31 mouse cellular contexts compared by ENCODE assay signal in the genomic region with DNA sequence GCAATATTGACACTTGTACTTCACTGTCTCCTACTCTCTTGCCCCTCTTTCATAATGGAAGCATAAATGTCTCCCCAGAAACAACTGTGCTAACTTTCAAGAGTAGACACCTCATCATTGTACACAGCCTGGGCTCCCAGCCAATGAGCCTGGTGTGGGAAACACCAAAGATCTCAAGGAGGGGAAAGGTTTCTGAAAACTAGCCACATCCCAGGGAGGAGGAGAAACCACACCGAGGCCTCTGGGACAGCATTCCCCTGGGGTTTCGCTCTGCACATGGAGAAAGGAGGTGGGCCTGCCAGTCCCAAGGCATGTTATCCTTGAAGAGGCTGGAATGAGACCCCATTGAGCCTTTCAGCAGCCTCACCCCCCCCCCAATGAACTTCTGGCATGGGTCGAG. TPM values are rescaled to one million over a fixed set of nuclear protein-coding genes. Genes with fewer than 3 reads are reported as not detected.
DNase-seq lines count a peak whose midpoint lies in the region; ATAC-seq and TF ChIP-seq lines count a peak whose summit lies in the region.
"Had no signal": no experiment of that assay in that cellular context is flagged by ENCODE, and none has a peak within 500 bp of the region (broad histone marks: within the 10 kb centered on the region; RNA-seq: fewer than 3 reads in every experiment).

No protein-coding gene starts in this region.

- H3K9me3 ChIP-seq in lung, embryonic 14.5 days (ENCODE audit: low read depth, low read length) = no peaks in the 10 kb centered on the region
- H3K9me3 ChIP-seq in lung, postnatal 0 days (ENCODE audit: low read length) = no peaks in the 10 kb centered on the region
- H3K9me3 ChIP-seq: forebrain, embryonic 13.5 days; G1E; heart, embryonic 13.5 days; hindbrain, embryonic 12.5 days; midbrain, embryonic 15.5 days; neural tube, embryonic 12.5 days had no signal

- no peak for TF ChIP-seq EP300 in lung, postnatal 0 days (IDR thresholded peaks at IDR 0.05)

- no peak overlapping the region for H3K4me2 ChIP-seq in lung, embryonic 14.5 days
- H3K4me2 ChIP-seq in lung, postnatal 0 days (replicated peaks; ENCODE audit: low read depth, low read length) = no peak overlapping the region
- H3K4me2 ChIP-seq: forebrain, embryonic 13.5 days; heart, embryonic 13.5 days; hindbrain, embryonic 12.5 days; midbrain, embryonic 15.5 days; neural tube, embryonic 12.5 days had no signal

- H3K4me1 ChIP-seq in lung, embryonic 14.5 days (ENCODE audit: insufficient read depth) = no peaks in the 10 kb centered on the region
- no peaks in the 10 kb centered on the region for H3K4me1 ChIP-seq in lung, postnatal 0 days (ENCODE audit: insufficient read depth, low read depth, low read length)
- H3K4me1 ChIP-seq: forebrain, embryonic 13.5 days; heart, embryonic 13.5 days; hindbrain, embryonic 12.5 days; midbrain, embryonic 15.5 days; neural tube, embryonic 12.5 days had no signal

- H3K4me3 ChIP-seq in lung, embryonic 14.5 days (ENCODE audit: low read depth, low read length) = no peak overlapping the region
- H3K4me3 ChIP-seq in lung, postnatal 0 days (ENCODE audit: low read depth, low read length) = no peak overlapping the region
- H3K4me3 ChIP-seq: forebrain, embryonic 13.5 days; heart, adult 2 months; heart, embryonic 13.5 days; hindbrain, embryonic 12.5 days; left cerebral cortex, adult 2 months; midbrain, embryonic 15.5 days; neural tube, embryonic 12.5 days had no signal

- peak; percentile 4 for DNase-seq in gastrocnemius, postnatal 14 days
- no peak for DNase-seq in gastrocnemius, adult 18-20 months (ENCODE audit: low spot score)
- peak; percentile 62 for DNase-seq in lung, embryonic 14.5 days
- no peak for DNase-seq in lung, postnatal 25 days (ENCODE audit: low spot score)
- DNase-seq in lung, postnatal 0 days (ENCODE audit: low spot score) = peak; percentile 37
- no peak for DNase-seq in thymus, postnatal 10 days (ENCODE audit: low spot score in 2 of 2)
- DNase-seq in layer of hippocampus, postnatal 10 days (ENCODE audit: low spot score in 2 of 2) = no peak
- DNase-seq: B cell, adult 2 months; cerebellum, adult 8-10 months; heart, adult 2 months; heart, postnatal 14 days; kidney, postnatal 4 days; layer of hippocampus, adult 9-11 months; right cerebral cortex, postnatal 14 days; thymus, adult 2 months had no signal

- H3K36me3 ChIP-seq in lung, embryonic 14.5 days (ENCODE audit: insufficient read depth) = no peaks in the 10 kb centered on the region
- H3K36me3 ChIP-seq in lung, postnatal 0 days (ENCODE audit: insufficient read depth, low read length) = no peaks in the 10 kb centered on the region
- H3K36me3 ChIP-seq: G1E; heart, embryonic 13.5 days; hindbrain, embryonic 12.5 days; midbrain, embryonic 15.5 days; neural tube, embryonic 12.5 days had no signal

- H3K9ac ChIP-seq in lung, embryonic 14.5 days = no peak overlapping the region
- H3K9ac ChIP-seq in lung, postnatal 0 days (replicated peaks; ENCODE audit: low read depth) = no peak overlapping the region
- H3K9ac ChIP-seq: forebrain, embryonic 13.5 days; heart, embryonic 13.5 days; hindbrain, embryonic 12.5 days; liver, embryonic 14.5 days; midbrain, embryonic 15.5 days; neural tube, embryonic 12.5 days had no signal

- 64% methylated on average over 3 of the region's 3 CpGs for WGBS in lung, embryonic 14.5 days
- 71% methylated on average over 3 of the region's 3 CpGs for WGBS in lung, postnatal 0 days

- intact Hi-C loops in gastrocnemius, postnatal 14 days (cut with DNase I; ENCODE audit: low total_unique reads) = no loop called here

- peak; percentile 31; the same call in 1 of the 2 replicates for ATAC-seq in lung, embryonic 14.5 days (ENCODE audit: insufficient read depth)
- no peak for ATAC-seq in lung, postnatal 0 days
- ATAC-seq: forebrain, embryonic 13.5 days; intestine, postnatal 0 days; midbrain, embryonic 15.5 days had no signal

- no peak for TF ChIP-seq CTCF in lung, embryonic 14.5 days (IDR thresholded peaks at IDR 0.05; ENCODE audit: low read depth)
- TF ChIP-seq CTCF in lung, postnatal 0 days (IDR thresholded peaks at IDR 0.05) = no peak

- H3K27me3 ChIP-seq in lung, embryonic 14.5 days (ENCODE audit: insufficient read depth, low read length) = no peaks in the 10 kb centered on the region
- H3K27me3 ChIP-seq in lung, postnatal 0 days (replicated peaks; ENCODE audit: insufficient read depth, low read length) = no peaks in the 10 kb centered on the region
- H3K27me3 ChIP-seq: CH12.LX; neural tube, embryonic 12.5 days had no signal

- H3K27ac ChIP-seq in lung, embryonic 14.5 days (ENCODE audit: low read depth) = no peak overlapping the region
- no peak overlapping the region for H3K27ac ChIP-seq in lung, postnatal 0 days (ENCODE audit: low read length)
- H3K27ac ChIP-seq: forebrain, embryonic 13.5 days; heart, adult 2 months; heart, embryonic 13.5 days; hindbrain, embryonic 12.5 days; left cerebral cortex, adult 2 months; liver, embryonic 14.5 days; macrophage; midbrain, embryonic 15.5 days; neural tube, embryonic 12.5 days; stomach, postnatal 0 days had no signal

RNA-seq across cellular contexts. Expression of a gene that starts 24.0 kb away (rescaled TPM):
- total RNA-seq in gastrocnemius, postnatal 14 days (2021) = 10 to 100 TPM; 33.5 to 35.3 TPM
- 10 to 100 TPM; 34.2 to 40.6 TPM for total RNA-seq in gastrocnemius, adult 18-20 months (2021)
- 43.6 and 43.8 TPM in 2 replicates for polyA plus RNA-seq in lung, embryonic 14.5 days (2014; fragmentation: Nextera tagmentation; extraction: Ambion mirVana)
- 35.5 and 37.6 TPM in 2 replicates for polyA plus RNA-seq in lung, postnatal 0 days (2015; fragmentation: Nextera tagmentation; extraction: Ambion mirVana)
- 10 to 100 TPM; 36.4 to 36.7 TPM for total RNA-seq in layer of hippocampus, postnatal 10 days (2021)

RNA-seq across cellular contexts. Expression of a gene that starts 27.6 kb away (rescaled TPM):
- not detected for total RNA-seq in gastrocnemius, postnatal 14 days (2021)
- under 1 TPM; 0.14 to 0.24 TPM for total RNA-seq in gastrocnemius, adult 18-20 months (2021)
- polyA plus RNA-seq in lung, embryonic 14.5 days (2014; fragmentation: Nextera tagmentation; extraction: Ambion mirVana) = 0.62 and 1.0 TPM in 2 replicates
- polyA plus RNA-seq in lung, postnatal 0 days (2015; fragmentation: Nextera tagmentation; extraction: Ambion mirVana) = 0.25 and 0.55 TPM in 2 replicates
- not detected for total RNA-seq in layer of hippocampus, postnatal 10 days (2021)
- total RNA-seq: heart, adult 2 months; left cerebral cortex, adult 2 months had no signal
- polyA plus RNA-seq: G1E; heart, adult 2 months; heart, embryonic 13.5 days; macrophage had no signal

RNA-seq across cellular contexts. Expression of a gene that starts 41.3 kb away (rescaled TPM):
- not detected for total RNA-seq in gastrocnemius, postnatal 14 days (2021)
- total RNA-seq in gastrocnemius, adult 18-20 months (2021) = not detected
- polyA plus RNA-seq in lung, embryonic 14.5 days (2014; fragmentation: Nextera tagmentation; extraction: Ambion mirVana) = not detected in 2 replicates
- not detected in 2 replicates for polyA plus RNA-seq in lung, postnatal 0 days (2015; fragmentation: Nextera tagmentation; extraction: Ambion mirVana)
- total RNA-seq in layer of hippocampus, postnatal 10 days (2021) = not detected
- total RNA-seq: CH12.LX; gastrocnemius, adult 8-10 months; heart, adult 2 months; heart, postnatal 14 days; left cerebral cortex, adult 2 months; left cerebral cortex, postnatal 36 days had no signal
- polyA plus RNA-seq: embryonic facial prominence, embryonic 14.5 days; forebrain, embryonic 13.5 days; G1E; heart, adult 2 months; heart, embryonic 13.5 days; hindbrain, embryonic 12.5 days; intestine, postnatal 0 days; limb, embryonic 14.5 days; liver, embryonic 14.5 days; macrophage; midbrain, embryonic 15.5 days; neural tube, embryonic 12.5 days; stomach, postnatal 0 days; thymus, adult 2 months had no signal

RNA-seq across cellular contexts. Expression of a gene that starts 54.5 kb away (rescaled TPM):
- under 1 TPM in 1 of 2 experiments, not detected in 1; 0.08 TPM for total RNA-seq in gastrocnemius, postnatal 14 days (2021)
- under 1 TPM; 0.30 to 0.62 TPM for total RNA-seq in gastrocnemius, adult 18-20 months (2021)
- not detected in 2 replicates for polyA plus RNA-seq in lung, embryonic 14.5 days (2014; fragmentation: Nextera tagmentation; extraction: Ambion mirVana)
- polyA plus RNA-seq in lung, postnatal 0 days (2015; fragmentation: Nextera tagmentation; extraction: Ambion mirVana) = not detected in 2 replicates
- total RNA-seq in layer of hippocampus, postnatal 10 days (2021) = not detected
- total RNA-seq: heart, adult 2 months; heart, postnatal 14 days had no signal
- polyA plus RNA-seq: embryonic facial prominence, embryonic 14.5 days; forebrain, embryonic 13.5 days; G1E; heart, adult 2 months; heart, embryonic 13.5 days; hindbrain, embryonic 12.5 days; intestine, postnatal 0 days; limb, embryonic 14.5 days; liver, embryonic 14.5 days; macrophage; neural tube, embryonic 12.5 days; thymus, adult 2 months had no signal

Comparison
In these comparisons a context has a peak if more than half of its experiments do, and no peak if none do; other contexts are left out.
1. DNase-seq: peak in gastrocnemius, postnatal 14 days (single experiment), lung, embryonic 14.5 days (single experiment) and lung, postnatal 0 days (single experiment); none in gastrocnemius, adult 18-20 months (single experiment), lung, postnatal 25 days (single experiment), thymus, postnatal 10 days (0 of 2) and layer of hippocampus, postnatal 10 days (0 of 2).